Mouse (Mus musculus) forebrain, embryonic 11.5 days (tissue): Measurements from ENCODE around the gene Pygl. TPM values are rescaled to one million over a fixed set of nuclear protein-coding genes. Genes with fewer than 3 reads are reported as not detected.
"Not testable (repeated sequence)": the region's sequence is repeated elsewhere in the genome, so short reads cannot be mapped to it uniquely, and the experiment has no call there.

Source experiments
- ATAC-seq: fragments of 200-750 bp; cut with Nextera tagmentation; replicated peaks from 2 replicates; pipeline ENCODE4 v1.8.0; 2017; ENCODE audit warnings: moderate TSS enrichment; ENCODE audit not compliant: low FRiP score
- DNase-seq: peaks from one replicate; pipeline ENCODE4 v3.0.0-alpha.2; 2017; ENCODE audit warnings: low spot score
- H3K27ac ChIP-seq: fragments of 300-500 bp; sonication (generic); 2 replicates; pipeline ENCODE4 v1.5.1; 2014; ENCODE audit warnings: low read depth, low read length
- H3K27me3 ChIP-seq: fragments of 300-500 bp; sonication (generic); 2 replicates; pipeline ENCODE4 v1.6.1; 2014; ENCODE audit warnings: mild to moderate bottlenecking, low read length, mixed read lengths; ENCODE audit not compliant: control insufficient read depth, insufficient read depth
- H3K36me3 ChIP-seq: fragments of 300-500 bp; sonication (generic); 2 replicates; pipeline ENCODE4 v1.6.1; 2014; ENCODE audit warnings: mild to moderate bottlenecking, low read length, moderate library complexity, mixed read lengths; ENCODE audit not compliant: control insufficient read depth, insufficient read depth
- H3K4me1 ChIP-seq: fragments of 300-500 bp; sonication (generic); replicated peaks from 2 replicates; pipeline ENCODE4 v1.6.1; 2014; ENCODE audit warnings: low read length, mixed read lengths; ENCODE audit not compliant: control insufficient read depth, insufficient read depth
- H3K4me2 ChIP-seq: fragments of 300-500 bp; sonication (generic); 2 replicates; pipeline ENCODE4 v1.6.1; 2014; ENCODE audit warnings: low read depth, mild to moderate bottlenecking, low read length, moderate library complexity, mixed read lengths; ENCODE audit not compliant: severe bottlenecking
- H3K4me3 ChIP-seq: fragments of 300-500 bp; sonication (generic); 2 replicates; pipeline ENCODE4 v1.5.1; 2014; ENCODE audit warnings: low read depth, low read length
- H3K9ac ChIP-seq: fragments of 300-500 bp; sonication (generic); 2 replicates; pipeline ENCODE4 v1.6.1; 2014; ENCODE audit warnings: low read length
- H3K9me3 ChIP-seq: fragments of 300-500 bp; sonication (generic); 2 replicates; pipeline ENCODE4 v1.6.1; 2016; ENCODE audit warnings: low read length, mixed read lengths; ENCODE audit not compliant: control insufficient read depth
- WGBS: fragments of 180-500 bp; shearing (Covaris S2); extraction: QIAGEN DNeasy Blood & Tissue Kit; methylation state at CpG from one replicate; pipeline ENCODE4 v1.1.7; 2014; 5-methylcytosine and 5-hydroxymethylcytosine counted together
- polyA plus RNA-seq: library from polyadenylated mRNA; unstranded; fragments of >200 nt; fragmentation: Nextera tagmentation; extraction: Ambion mirVana; gene quantifications from 2 replicates; pipeline ENCODE4 v1.2.1, GENCODE M21; 2014

Pygl gene
- polyA plus RNA-seq, 1 experiment from 2014 or later, result 5.9 TPM

DNA sequence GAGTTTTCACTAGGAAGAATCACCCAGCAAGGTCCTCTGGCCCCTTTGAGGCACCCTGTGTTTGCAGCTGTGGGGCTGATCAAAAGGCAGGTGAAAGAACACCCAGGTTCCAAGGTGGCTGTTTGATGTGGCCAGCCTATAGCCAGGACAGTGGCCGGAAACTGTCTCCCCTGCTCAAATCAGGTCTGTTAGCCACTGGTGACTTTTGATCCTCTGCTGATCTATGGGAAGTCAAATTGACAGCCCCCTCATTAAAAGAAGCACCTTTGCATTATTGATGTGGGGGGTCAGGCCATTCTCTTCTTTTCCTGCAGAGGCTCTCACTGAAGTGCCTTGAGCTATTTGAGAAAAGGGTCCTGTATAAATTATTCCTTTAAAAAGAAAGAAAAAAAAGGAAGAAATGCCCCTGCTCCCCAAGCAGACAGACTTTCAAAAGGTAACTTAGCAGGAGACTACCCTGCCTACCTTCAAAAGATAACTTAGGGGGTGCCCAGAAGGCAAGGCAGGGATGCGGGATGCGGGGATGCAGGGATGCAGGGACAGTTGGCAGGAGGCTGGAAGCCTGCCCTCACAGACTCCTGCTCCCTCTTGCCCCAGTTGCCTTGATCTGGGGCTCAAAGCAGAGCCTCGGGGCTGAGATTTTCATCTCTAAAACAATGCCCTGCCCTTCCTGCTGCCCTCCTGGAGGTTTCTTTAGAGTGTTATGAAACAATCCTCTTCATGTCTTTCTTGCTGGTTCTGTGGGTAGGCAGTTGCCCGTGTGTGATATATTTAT is 73.8 kb downstream of the Pygl start:
- H3K9me3 ChIP-seq, result no peaks in the 10 kb centered on the region
- H3K4me1 ChIP-seq, result no peaks in the 10 kb centered on the region
- H3K27me3 ChIP-seq, result no peaks in the 10 kb centered on the region
- no peaks in the 10 kb centered on the region for H3K36me3 ChIP-seq
- H3K9ac ChIP-seq, result no peak overlapping the region
- no peak overlapping the region for H3K27ac ChIP-seq
- no peak overlapping the region for H3K4me2 ChIP-seq
- no peak overlapping the region for H3K4me3 ChIP-seq
- no peak for DNase-seq
- ATAC-seq, result no peak
- 59% methylated on average over 5 of the region's 5 CpGs for WGBS

GRCm38 (mm10) chr12:70156222-70156621 is 75.1 kb downstream of the Pygl start:
- H3K4me2 ChIP-seq, result no peak overlapping the region
- H3K27me3 ChIP-seq, result no peaks in the 10 kb centered on the region
- no peaks in the 10 kb centered on the region for H3K9me3 ChIP-seq
- 71% methylated on average over 6 of the region's 6 CpGs for WGBS
- H3K36me3 ChIP-seq, result no peaks in the 10 kb centered on the region
- H3K4me1 ChIP-seq, result no peaks in the 10 kb centered on the region
- ATAC-seq, result no peak
- H3K9ac ChIP-seq, result no peak overlapping the region
- no peak overlapping the region for H3K27ac ChIP-seq
- DNase-seq, result no peak
- H3K4me3 ChIP-seq, result no peak overlapping the region

- Histone ChIP-seq H3K9me3 (no peaks in the 10 kb centered on the region), H3K4me2 (no peak within 1 kb of the TSS), H3K27ac (no peak within 1 kb of the TSS), H3K4me3 (no peak within 1 kb of the TSS), H3K27me3 (no peaks in the 10 kb centered on the region), H3K4me1 (no peaks in the 10 kb centered on the region), H3K9ac (no peak within 1 kb of the TSS), H3K36me3 (no peaks in the 10 kb centered on the region)
- DNase-seq (no peak), ATAC-seq (no peak)
- 53% methylated on average over 3 of the region's 3 CpGs for WGBS
Measured at GRCm38 (mm10) chr12:70153842-70154241, 77.4 kb downstream of the Pygl start, which contains the start of gene Abhd12b. Gene Abhd12b, plus strand, starts transcription at chr12:70154142.

DNA sequence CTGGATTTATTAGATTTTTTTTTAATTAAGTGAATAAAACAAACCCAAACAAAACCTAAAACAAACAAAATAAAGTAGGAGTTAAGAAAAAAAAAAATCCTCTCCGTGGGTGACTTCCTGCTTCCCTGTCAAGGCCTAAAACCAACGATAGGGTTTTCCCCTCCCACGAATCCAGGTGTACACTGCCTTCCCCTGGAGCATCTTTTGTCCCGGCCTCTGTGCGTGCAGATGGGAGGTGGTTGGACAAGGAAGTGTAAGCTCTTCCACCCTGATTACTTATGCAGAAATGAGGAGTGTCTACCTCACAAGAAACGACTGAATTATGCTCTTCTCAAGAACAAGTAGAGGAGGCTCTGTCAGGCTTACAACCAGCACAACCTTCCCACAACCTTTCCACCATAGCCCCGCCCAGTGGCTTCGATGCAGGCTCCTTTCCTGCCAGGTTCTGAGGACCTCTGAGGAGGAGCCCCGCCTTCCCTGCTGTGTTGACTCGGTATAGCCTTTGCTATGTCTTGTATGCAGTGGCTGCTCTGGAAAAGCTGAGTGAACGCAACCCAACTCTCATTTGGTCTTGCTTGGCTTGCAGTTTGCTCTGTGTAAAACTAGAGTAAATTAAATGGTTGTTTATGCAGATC is 82.5 kb downstream of the Pygl start:
- ATAC-seq (no peak), DNase-seq (no peak)
- H3K4me2 ChIP-seq, result no peak overlapping the region; the same call in 1 of the 2 replicates
- no peaks in the 10 kb centered on the region for H3K27me3 ChIP-seq
- peaks cover 2% of the 10 kb centered on the region; the same call in 1 of the 2 replicates for H3K4me1 ChIP-seq
- H3K4me3 ChIP-seq, result no peak overlapping the region
- H3K36me3 ChIP-seq, result no peaks in the 10 kb centered on the region
- 16% methylated on average over 11 of the region's 11 CpGs for WGBS
- no peaks in the 10 kb centered on the region for H3K9me3 ChIP-seq
- no peak overlapping the region for H3K9ac ChIP-seq
- no peak overlapping the region for H3K27ac ChIP-seq

- Histone ChIP-seq H3K27me3 (no peaks in the 10 kb centered on the region), H3K4me3 (no peak overlapping the region), H3K9me3 (no peaks in the 10 kb centered on the region), H3K4me1 (peaks cover 2% of the 10 kb centered on the region; the same call in 1 of the 2 replicates), H3K36me3 (no peaks in the 10 kb centered on the region), H3K9ac (0 out of 2 replicates have a peak overlapping the region, but pooled peaks have one; percentile 4), H3K4me2 (no peak overlapping the region; the same call in 1 of the 2 replicates), H3K27ac (no peak overlapping the region)
- ATAC-seq, result no peak
- WGBS, result 9% methylated on average over 13 of the region's 13 CpGs
- DNase-seq, result peak; percentile 59
Measured at GRCm38 (mm10) chr12:70147986-70148630, 83.2 kb downstream of the Pygl start.

DNA sequence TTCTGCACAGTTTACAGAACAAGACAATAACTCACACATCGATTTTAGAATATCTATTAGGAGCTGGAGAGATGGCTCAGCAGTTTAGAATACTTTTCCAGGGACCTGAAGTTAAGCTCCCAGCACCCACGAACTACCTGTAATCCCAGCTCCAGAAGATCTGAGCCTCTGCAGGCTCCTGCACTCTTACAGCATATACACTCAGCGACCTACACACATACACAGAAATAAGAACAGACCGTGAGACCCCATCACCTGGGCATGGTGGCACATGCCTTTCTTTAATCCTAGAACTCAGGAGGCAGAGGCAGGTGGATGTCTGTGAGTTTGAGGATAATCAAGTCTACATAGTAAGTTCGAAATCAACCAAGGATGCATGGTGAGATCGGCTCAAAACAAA is 85.7 kb downstream of the Pygl start:
- ATAC-seq, result no peak
- peaks cover 2% of the 10 kb centered on the region; the same call in 1 of the 2 replicates for H3K4me1 ChIP-seq
- no peak overlapping the region for H3K27ac ChIP-seq
- no peak for DNase-seq
- no peaks in the 10 kb centered on the region for H3K36me3 ChIP-seq
- H3K4me3 ChIP-seq, result no peak overlapping the region
- H3K4me2 ChIP-seq, result no peak overlapping the region
- H3K9ac ChIP-seq, result no peak overlapping the region
- WGBS, result 88% methylated on average over 6 of the region's 6 CpGs
- H3K27me3 ChIP-seq, result no peaks in the 10 kb centered on the region
- no peaks in the 10 kb centered on the region for H3K9me3 ChIP-seq

DNA sequence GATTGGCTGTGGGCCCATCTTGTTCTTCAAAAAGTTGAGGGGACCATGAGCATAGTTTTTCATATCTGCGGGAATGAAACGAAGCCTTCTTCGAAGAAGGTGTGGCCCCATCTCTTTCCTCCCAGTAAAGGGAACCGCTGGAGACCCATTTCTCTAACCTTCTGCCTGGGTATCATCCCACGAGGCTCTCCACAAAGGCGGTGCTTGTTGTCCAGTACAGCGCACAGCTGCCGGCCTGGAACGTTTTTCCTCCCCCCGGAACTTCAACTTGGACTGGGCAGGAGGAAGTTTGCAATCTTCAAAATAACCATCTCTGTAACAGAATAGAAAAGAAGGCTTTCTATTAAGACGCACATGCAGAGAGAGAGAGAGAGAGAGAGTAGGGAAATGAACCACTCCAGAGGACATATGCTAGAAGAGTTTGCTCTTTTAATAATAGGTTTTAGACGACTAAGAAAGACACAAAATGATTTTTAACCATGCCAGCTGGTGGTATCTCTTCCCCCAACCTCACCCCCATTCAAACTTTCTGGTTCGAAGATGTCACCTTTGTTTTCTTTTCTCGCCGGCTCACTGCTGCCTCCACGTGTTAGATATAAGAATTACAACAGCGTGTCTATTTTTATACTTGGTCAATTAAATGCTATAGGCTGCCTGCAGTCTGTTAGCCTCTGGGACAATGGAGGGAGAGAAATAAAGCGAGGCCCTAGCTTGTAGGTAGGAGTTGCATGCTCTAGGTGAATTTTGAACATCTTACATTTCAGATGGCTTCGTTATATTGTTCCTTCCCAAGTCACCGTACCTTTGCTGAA is 86.4 kb downstream of the Pygl start:
- no peak overlapping the region for H3K4me3 ChIP-seq
- no peak overlapping the region for H3K9ac ChIP-seq
- no peaks in the 10 kb centered on the region for H3K27me3 ChIP-seq
- peaks cover 2% of the 10 kb centered on the region; the same call in 1 of the 2 replicates for H3K4me1 ChIP-seq
- H3K27ac ChIP-seq, result no peak overlapping the region
- ATAC-seq (0 out of 2 replicates have a peak, but pooled peaks have one; percentile 55), DNase-seq (peak; percentile 71)
- H3K4me2 ChIP-seq, result no peak overlapping the region
- no peaks in the 10 kb centered on the region for H3K9me3 ChIP-seq
- no peaks in the 10 kb centered on the region for H3K36me3 ChIP-seq
- WGBS, result 54% methylated on average over 20 of the region's 20 CpGs

DNA sequence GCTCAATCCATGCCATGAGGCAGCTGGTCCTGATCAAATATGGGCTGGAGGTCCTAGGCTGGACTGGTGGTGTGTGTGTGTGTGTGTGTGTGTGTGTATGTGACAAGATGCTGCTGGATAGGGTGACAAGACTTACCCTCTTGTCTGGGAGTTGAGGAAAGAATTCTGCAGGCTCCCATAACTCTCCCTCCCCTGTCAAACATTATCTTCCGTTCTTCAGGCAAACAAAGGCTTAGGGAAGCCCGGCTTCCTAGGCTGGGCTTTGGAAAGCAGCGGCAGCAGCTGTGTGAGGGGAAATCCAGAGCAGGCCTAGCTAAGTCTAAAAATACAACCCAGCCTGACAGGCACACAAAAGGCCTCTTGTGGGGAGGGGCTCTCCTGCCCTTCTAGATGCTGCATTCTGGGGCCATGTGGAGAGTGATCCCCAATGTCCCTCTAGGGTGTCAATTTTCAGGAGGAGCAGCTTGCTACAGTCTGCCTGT is 87.1 kb downstream of the Pygl start:
- not testable (repeated sequence) for H3K4me1 ChIP-seq, H3K9ac ChIP-seq, H3K4me2 ChIP-seq, ATAC-seq, DNase-seq, H3K4me3 ChIP-seq, H3K27me3 ChIP-seq, H3K9me3 ChIP-seq, H3K36me3 ChIP-seq, H3K27ac ChIP-seq
- 26% methylated on average over 3 of the region's 3 CpGs for WGBS
